Mouse (Mus musculus) forebrain, postnatal 0 days (tissue): ENCODE data around the gene Rasgef1b. TPM values are rescaled to one million over a fixed set of nuclear protein-coding genes. Genes with fewer than 3 reads are reported as not detected.

Experiments
- ATAC-seq: fragments of 200-750 bp; cut with Nextera tagmentation; 2 replicates; pipeline ENCODE4 v1.8.0; 2017; ENCODE audit warnings: mild to moderate bottlenecking, moderate library complexity
- DNase-seq: peaks from one replicate; pipeline ENCODE4 v3.0.0-alpha.2; 2015
- H3K27ac ChIP-seq: fragments of 300-500 bp; sonication (generic); 2 replicates; pipeline ENCODE4 v1.5.1; 2014; ENCODE audit warnings: low read depth, mild to moderate bottlenecking, antibody characterized with exemption, low read length, moderate library complexity, mixed read lengths
- H3K27me3 ChIP-seq: fragments of 300-500 bp; sonication (generic); 2 replicates; pipeline ENCODE4 v1.6.1; 2014; ENCODE audit warnings: mild to moderate bottlenecking, low read length, mixed read lengths; ENCODE audit not compliant: insufficient read depth
- H3K36me3 ChIP-seq: fragments of 300-500 bp; sonication (generic); 2 replicates; pipeline ENCODE4 v1.6.1; 2014; ENCODE audit warnings: mild to moderate bottlenecking, moderate library complexity; ENCODE audit not compliant: insufficient read depth
- H3K4me1 ChIP-seq: fragments of 300-500 bp; sonication (generic); 2 replicates; pipeline ENCODE4 v1.6.1; 2014; ENCODE audit warnings: antibody characterized with exemption; ENCODE audit not compliant: insufficient read depth
- H3K4me2 ChIP-seq: fragments of 300-500 bp; sonication (generic); 2 replicates; pipeline ENCODE4 v1.6.1; 2014; ENCODE audit warnings: low read depth, mild to moderate bottlenecking, moderate library complexity
- H3K4me3 ChIP-seq: fragments of 300-500 bp; sonication (generic); 2 replicates; pipeline ENCODE4 v1.5.1; 2014; ENCODE audit warnings: low read depth, low read length, mixed read lengths
- H3K9ac ChIP-seq: fragments of 300-500 bp; sonication (generic); 2 replicates; pipeline ENCODE4 v1.6.1; 2014; ENCODE audit warnings: mild to moderate bottlenecking
- H3K9me3 ChIP-seq: fragments of 300-500 bp; sonication (generic); 2 replicates; pipeline ENCODE4 v1.6.1; 2016; ENCODE audit warnings: low read length
- CTCF ChIP-seq: sonication (generic); IDR thresholded peaks from 2 replicates; pipeline ENCODE4 v1.5.1; 2016; ENCODE audit warnings: antibody characterized with exemption, control low read depth, low read depth
- WGBS: fragments of 180-500 bp; shearing (Covaris S2); extraction: QIAGEN DNeasy Blood & Tissue Kit; methylation state at CpG from one replicate; pipeline ENCODE4 v1.1.7; 2014; 5-methylcytosine and 5-hydroxymethylcytosine counted together
- polyA plus RNA-seq: library from polyadenylated mRNA; unstranded; fragments of >200 nt; fragmentation: Nextera tagmentation; extraction: Ambion mirVana; gene quantifications from 2 replicates; pipeline ENCODE4 v1.2.1, GENCODE M21; 2015
- total RNA-seq: library from RNA; depleted of rRNA; stranded (reverse); fragments of >200 nt; gene quantifications from 2 replicates; pipeline ENCODE4 v1.2.3, GENCODE M21; 2014

Gene Rasgef1b
- total and polyA plus RNA-seq, 2 experiments from 2014 or later, result 49.6 to 51.0 TPM

- ATAC-seq (peak; percentile 83), DNase-seq (peak; percentile 53)
- Histone ChIP-seq H3K27ac (no peak overlapping the region), H3K4me3 (no peak overlapping the region), H3K4me2 (no peak overlapping the region), H3K9ac (no peak overlapping the region), H3K27me3 (no peaks in the 10 kb centered on the region), H3K36me3 (no peaks in the 10 kb centered on the region), H3K4me1 (peaks cover 6% of the 10 kb centered on the region; the same call in 1 of the 2 replicates), H3K9me3 (no peaks in the 10 kb centered on the region)
- no peak for TF ChIP-seq CTCF
- WGBS, result 42% methylated on average over 1 of the region's 1 CpGs
Observed at GRCm38 (mm10) chr5:99438526-99438925, 290.3 kb downstream of the Rasgef1b start.

GRCm38 (mm10) chr5:99434226-99434625 lies 294.6 kb downstream of the Rasgef1b start:
- Histone ChIP-seq H3K36me3 (no peaks in the 10 kb centered on the region), H3K4me2 (no peak overlapping the region), H3K27ac (no peak overlapping the region), H3K9ac (no peak overlapping the region), H3K27me3 (no peaks in the 10 kb centered on the region), H3K4me1 (peaks cover 3% of the 10 kb centered on the region; the same call in 1 of the 2 replicates), H3K9me3 (no peaks in the 10 kb centered on the region), H3K4me3 (no peak overlapping the region)
- TF ChIP-seq CTCF, result no peak
- DNase-seq (no peak), ATAC-seq (no peak)
- WGBS, result 78% methylated on average over 4 of the region's 4 CpGs

- WGBS, result 93% methylated on average over 8 of the region's 8 CpGs
- TF ChIP-seq CTCF, result no peak
- DNase-seq, result no peak
Observed at GRCm38 (mm10) chr5:99432471-99432870, 296.4 kb downstream of the Rasgef1b start.

DNA sequence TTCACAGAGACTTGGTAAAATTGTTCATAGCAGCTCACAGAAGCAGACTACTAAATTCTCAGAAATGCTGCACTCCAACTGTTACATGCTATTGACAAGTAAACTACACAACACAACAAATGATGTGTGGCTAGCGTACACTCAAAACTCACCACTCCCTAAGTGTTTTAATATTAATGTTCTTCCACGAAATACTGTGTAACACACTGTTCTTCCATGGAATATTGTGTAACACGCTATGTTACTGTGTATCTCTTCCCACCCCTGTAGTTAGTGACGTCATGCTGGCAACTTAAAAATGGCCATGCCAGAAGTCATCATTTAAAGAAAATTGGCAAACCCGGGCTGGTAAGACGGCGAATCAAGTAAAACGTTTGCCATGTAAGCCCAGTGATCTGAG lies 299.6 kb downstream of the Rasgef1b start:
- 87% methylated on average over 8 of the region's 8 CpGs for WGBS
- H3K36me3 ChIP-seq, result no peaks in the 10 kb centered on the region
- H3K9ac ChIP-seq, result no peak overlapping the region
- no peak overlapping the region for H3K4me2 ChIP-seq
- no peaks in the 10 kb centered on the region for H3K27me3 ChIP-seq
- ATAC-seq, result no peak
- H3K27ac ChIP-seq, result no peak overlapping the region
- H3K4me1 ChIP-seq, result no peaks in the 10 kb centered on the region; the same call in 1 of the 2 replicates
- H3K9me3 ChIP-seq, result no peaks in the 10 kb centered on the region
- H3K4me3 ChIP-seq, result no peak overlapping the region
- TF ChIP-seq CTCF, result no peak
- DNase-seq, result no peak

More at GRCm38 (mm10) chr5:99432471-99432870, 296.4 kb downstream of the Rasgef1b start:
- H3K4me3 ChIP-seq, result no peak overlapping the region
- no peak overlapping the region for H3K27ac ChIP-seq
- no peak for ATAC-seq
- H3K9me3 ChIP-seq, result no peaks in the 10 kb centered on the region
- H3K9ac ChIP-seq, result no peak overlapping the region
- H3K4me1 ChIP-seq, result no peaks in the 10 kb centered on the region; the same call in 1 of the 2 replicates
- H3K36me3 ChIP-seq, result no peaks in the 10 kb centered on the region
- no peaks in the 10 kb centered on the region for H3K27me3 ChIP-seq
- H3K4me2 ChIP-seq, result no peak overlapping the region

DNA sequence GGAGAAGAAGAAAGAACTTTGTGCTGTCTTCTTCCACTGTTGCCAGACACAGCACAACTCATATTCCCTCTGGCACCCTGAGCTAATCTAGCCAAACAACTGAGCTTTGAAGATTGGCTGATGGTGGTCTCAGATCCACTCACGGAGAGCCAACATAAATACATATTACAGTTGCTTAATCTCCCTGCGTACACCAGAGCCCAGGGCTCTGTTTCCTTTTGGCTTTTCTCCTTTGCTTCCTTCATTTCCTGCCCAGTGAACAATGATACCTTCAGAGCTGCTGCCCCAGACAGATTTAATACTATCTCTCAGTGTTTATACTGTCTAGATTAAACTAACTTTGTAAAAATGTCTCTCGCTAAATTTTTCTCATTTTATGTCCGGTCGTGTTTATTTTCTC lies 300.2 kb downstream of the Rasgef1b start:
- no peaks in the 10 kb centered on the region; the same call in 1 of the 2 replicates for H3K4me1 ChIP-seq
- no peak overlapping the region for H3K4me2 ChIP-seq
- WGBS, result 86% methylated on average over 5 of the region's 5 CpGs
- H3K9me3 ChIP-seq, result no peaks in the 10 kb centered on the region
- H3K9ac ChIP-seq, result no peak overlapping the region
- ATAC-seq (no peak), DNase-seq (no peak)
- no peak for TF ChIP-seq CTCF
- no peaks in the 10 kb centered on the region for H3K36me3 ChIP-seq
- H3K27ac ChIP-seq, result no peak overlapping the region
- H3K27me3 ChIP-seq, result no peaks in the 10 kb centered on the region
- no peak overlapping the region for H3K4me3 ChIP-seq

GRCm38 (mm10) chr5:99423271-99423670 lies 305.6 kb downstream of the Rasgef1b start:
- H3K4me2 ChIP-seq, result no peak overlapping the region
- no peak overlapping the region for H3K9ac ChIP-seq
- no peaks in the 10 kb centered on the region; the same call in 1 of the 2 replicates for H3K4me1 ChIP-seq
- no peaks in the 10 kb centered on the region for H3K9me3 ChIP-seq
- WGBS, result 79% methylated on average over 5 of the region's 5 CpGs
- ATAC-seq, result no peak
- H3K4me3 ChIP-seq, result no peak overlapping the region
- DNase-seq, result no peak
- no peaks in the 10 kb centered on the region for H3K36me3 ChIP-seq
- no peaks in the 10 kb centered on the region for H3K27me3 ChIP-seq
- no peak overlapping the region for H3K27ac ChIP-seq
- TF ChIP-seq CTCF, result no peak

- no peak for ATAC-seq
Observed at GRCm38 (mm10) chr5:99422856-99423255, 306.0 kb downstream of the Rasgef1b start.

More at GRCm38 (mm10) chr5:99422856-99423255, 306.0 kb downstream of the Rasgef1b start:
- H3K4me1 ChIP-seq, result no peaks in the 10 kb centered on the region; the same call in 1 of the 2 replicates
- H3K27ac ChIP-seq, result no peak overlapping the region
- no peak for DNase-seq
- H3K9ac ChIP-seq, result no peak overlapping the region
- no peaks in the 10 kb centered on the region for H3K9me3 ChIP-seq
- TF ChIP-seq CTCF, result no peak
- no peak overlapping the region for H3K4me3 ChIP-seq
- no peak overlapping the region for H3K4me2 ChIP-seq
- H3K36me3 ChIP-seq, result no peaks in the 10 kb centered on the region
- H3K27me3 ChIP-seq, result no peaks in the 10 kb centered on the region
- 91% methylated on average over 4 of the region's 4 CpGs for WGBS
